In the genomic region with DNA sequence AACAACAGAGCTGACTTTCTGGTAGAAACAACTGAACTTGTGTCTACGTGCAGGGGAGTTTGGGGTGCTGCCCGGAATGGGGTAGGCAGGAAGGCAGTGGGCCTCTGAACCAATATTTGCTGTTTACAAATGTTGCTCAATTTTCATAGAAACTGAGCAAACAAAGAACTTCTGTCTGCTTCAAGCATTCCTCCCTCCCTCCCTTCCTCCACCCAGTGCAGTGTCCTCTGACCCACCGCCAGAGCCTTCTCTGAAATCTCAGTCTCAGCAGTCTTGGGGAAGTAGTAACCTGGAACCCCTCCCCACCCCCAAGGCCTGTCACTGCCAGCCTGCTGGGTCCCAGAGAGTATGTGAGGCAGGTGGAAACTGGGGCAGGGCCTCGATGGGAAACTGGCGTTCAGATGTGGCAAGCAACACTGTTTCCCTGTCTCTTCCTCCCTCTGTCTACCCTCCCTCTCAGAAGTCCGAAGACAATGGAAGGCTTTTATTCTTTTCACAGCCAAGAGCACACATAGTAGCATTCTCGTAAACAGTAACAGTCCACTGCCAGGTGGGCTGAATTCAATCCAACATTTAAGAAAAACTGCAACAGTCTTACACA, we compare ENCODE assay signal across 10 mouse cellular contexts. TPM values are rescaled to one million over a fixed set of nuclear protein-coding genes. Genes with fewer than 3 reads are reported as not detected.
DNase-seq lines count a peak whose midpoint lies in the region; ATAC-seq lines count a peak whose summit lies in the region.
"Had no signal": no experiment of that assay in that cellular context is flagged by ENCODE, and none has a peak within 500 bp of the region (broad histone marks: within the 10 kb centered on the region; RNA-seq: fewer than 3 reads in every experiment).

No protein-coding gene starts in this region.

- H3K27me3 ChIP-seq in kidney, embryonic 16.5 days (ENCODE audit: insufficient read depth, low read length): no peaks in the 10 kb centered on the region
- H3K27me3 ChIP-seq in embryonic facial prominence, embryonic 10.5 days (replicated peaks; ENCODE audit: low read depth, poor library complexity, severe bottlenecking): no peaks in the 10 kb centered on the region
- H3K27me3 ChIP-seq in limb, embryonic 12.5 days: no peaks in the 10 kb centered on the region

- H3K27ac ChIP-seq in kidney, embryonic 16.5 days (ENCODE audit: low read length): no peak overlapping the region
- 0 out of 2 replicates have a peak overlapping the region, but pooled peaks have one; percentile 54 for H3K27ac ChIP-seq in embryonic facial prominence, embryonic 10.5 days (replicated peaks)
- H3K27ac ChIP-seq in limb, embryonic 12.5 days: peak overlapping the region; percentile 53; the same call in 1 of the 2 replicates

- 70% methylated on average over 7 of the region's 7 CpGs for WGBS in kidney, embryonic 16.5 days
- 54% methylated on average over 7 of the region's 7 CpGs for WGBS in embryonic facial prominence, embryonic 10.5 days
- 62% methylated on average over 7 of the region's 7 CpGs for WGBS in limb, embryonic 12.5 days

- no peaks in the 10 kb centered on the region for H3K9me3 ChIP-seq in kidney, embryonic 16.5 days (ENCODE audit: low read length)
- H3K9me3 ChIP-seq in embryonic facial prominence, embryonic 10.5 days: no peaks in the 10 kb centered on the region
- H3K9me3 ChIP-seq in limb, embryonic 12.5 days: no peaks in the 10 kb centered on the region
- H3K9me3 ChIP-seq: megakaryocyte, embryonic 14.5 days had no signal

- H3K4me1 ChIP-seq in kidney, embryonic 16.5 days (ENCODE audit: insufficient read depth, low read length): 0 out of 2 replicates have a peak, but pooled peaks cover 5% of the 10 kb centered on the region
- peaks cover 28% of the 10 kb centered on the region for H3K4me1 ChIP-seq in embryonic facial prominence, embryonic 10.5 days
- peaks cover 10% of the 10 kb centered on the region; the same call in 1 of the 2 replicates for H3K4me1 ChIP-seq in limb, embryonic 12.5 days (replicated peaks)

- no peak overlapping the region for H3K4me2 ChIP-seq in kidney, embryonic 16.5 days (replicated peaks; ENCODE audit: low read depth, low read length)
- no peak overlapping the region for H3K4me2 ChIP-seq in limb, embryonic 12.5 days

- H3K36me3 ChIP-seq in kidney, embryonic 16.5 days (ENCODE audit: insufficient read depth, low read length): no peaks in the 10 kb centered on the region
- H3K36me3 ChIP-seq in embryonic facial prominence, embryonic 10.5 days (replicated peaks): no peaks in the 10 kb centered on the region
- H3K36me3 ChIP-seq in limb, embryonic 12.5 days: no peaks in the 10 kb centered on the region

- DNase-seq in kidney, postnatal 36 days: peak; percentile 19 to 25
- DNase-seq in embryonic facial prominence, embryonic 10.5 days (ENCODE audit: low spot score): no peak
- DNase-seq in adrenal gland, postnatal 25 days: no peak
- DNase-seq in right cerebral cortex, postnatal 4 days: no peak
- DNase-seq in heart, adult 9 months (ENCODE audit: low spot score in 2 of 2): no peak

- no peak overlapping the region for H3K4me3 ChIP-seq in kidney, embryonic 16.5 days (ENCODE audit: low read length)
- no peak overlapping the region for H3K4me3 ChIP-seq in embryonic facial prominence, embryonic 10.5 days
- H3K4me3 ChIP-seq in limb, embryonic 12.5 days (replicated peaks): no peak overlapping the region
- H3K4me3 ChIP-seq: erythroblast, embryonic 14.5 days; megakaryocyte, embryonic 14.5 days had no signal

- no peak for ATAC-seq in kidney, embryonic 16.5 days (ENCODE audit: low FRiP score, low TSS enrichment)
- ATAC-seq in limb, embryonic 12.5 days (ENCODE audit: insufficient number of reproducible peaks, insufficient read depth, low FRiP score, low TSS enrichment, low read depth): no peak
- ATAC-seq in neutrophil, adult 5-6 weeks (ENCODE audit: extremely low read depth, insufficient number of reproducible peaks, low FRiP score, poor library complexity, severe bottlenecking): 0 out of 2 replicates have a peak, but pooled peaks have one; percentile 9

- no peak overlapping the region for H3K9ac ChIP-seq in kidney, embryonic 16.5 days (replicated peaks; ENCODE audit: low read length)
- no peak overlapping the region for H3K9ac ChIP-seq in limb, embryonic 12.5 days (replicated peaks)

RNA-seq across cellular contexts. Expression of gene Trf, which starts 4.4 kb away (rescaled TPM):
- polyA plus RNA-seq in kidney, embryonic 16.5 days (2015; fragmentation: Nextera tagmentation; extraction: Ambion mirVana): 52.0 and 65.5 TPM in 2 replicates
- polyA plus RNA-seq in embryonic facial prominence, embryonic 10.5 days (2016; fragmentation: Nextera tagmentation; extraction: Ambion mirVana): 21.1 and 23.5 TPM in 2 replicates
- 7.9 and 13.0 TPM in 2 replicates for polyA plus RNA-seq in limb, embryonic 12.5 days (2016; fragmentation: Nextera tagmentation; extraction: Ambion mirVana)
- 152 and 164 TPM in 2 replicates for total RNA-seq in neutrophil, adult 5-6 weeks (2017)
- total RNA-seq in adrenal gland, postnatal 25 days (2021): 43.2 and 174 TPM in 2 replicates

RNA-seq across cellular contexts. Expression of gene Gm20425, which starts 4.6 kb away (rescaled TPM):
- 0.45 TPM in 1 of 2 replicates, not detected in the other for polyA plus RNA-seq in kidney, embryonic 16.5 days (2015; fragmentation: Nextera tagmentation; extraction: Ambion mirVana)
- 0.58 and 0.95 TPM in 2 replicates for polyA plus RNA-seq in embryonic facial prominence, embryonic 10.5 days (2016; fragmentation: Nextera tagmentation; extraction: Ambion mirVana)
- polyA plus RNA-seq in limb, embryonic 12.5 days (2016; fragmentation: Nextera tagmentation; extraction: Ambion mirVana): 1.1 TPM in 1 of 2 replicates, not detected in the other
- not detected in 2 replicates for total RNA-seq in neutrophil, adult 5-6 weeks (2017)
- total RNA-seq in adrenal gland, postnatal 25 days (2021): 9.4 and 18.8 TPM in 2 replicates
- polyA plus RNA-seq: erythroblast, embryonic 14.5 days had no signal

RNA-seq across cellular contexts. Expression of gene Srprb, which starts 32.7 kb away (rescaled TPM):
- polyA plus RNA-seq in kidney, embryonic 16.5 days (2015; fragmentation: Nextera tagmentation; extraction: Ambion mirVana): 71.6 and 76.4 TPM in 2 replicates
- polyA plus RNA-seq in embryonic facial prominence, embryonic 10.5 days (2016; fragmentation: Nextera tagmentation; extraction: Ambion mirVana): 62.8 and 67.6 TPM in 2 replicates
- 55.1 and 58.0 TPM in 2 replicates for polyA plus RNA-seq in limb, embryonic 12.5 days (2016; fragmentation: Nextera tagmentation; extraction: Ambion mirVana)
- total RNA-seq in neutrophil, adult 5-6 weeks (2017): 13.6 and 14.2 TPM in 2 replicates
- total RNA-seq in adrenal gland, postnatal 25 days (2021): 40.8 and 43.5 TPM in 2 replicates

Comparison
In these comparisons a context has a peak if more than half of its experiments do, and no peak if none do; other contexts are left out.
1. DNase-seq: peak in kidney, postnatal 36 days (2 of 2); none in embryonic facial prominence, embryonic 10.5 days (single experiment), adrenal gland, postnatal 25 days (single experiment), right cerebral cortex, postnatal 4 days (single experiment) and heart, adult 9 months (0 of 2).